Mouse (Mus musculus) erythroblast, embryonic 14.5 days (primary cell): ENCODE data around the gene Uqcrq.

Source experiments
- GATA1 ChIP-seq: IDR thresholded peaks from 2 replicates; pipeline ENCODE4 v1.6.1; 2012; ENCODE audit warnings: low read length, inconsistent platforms, mixed read lengths
- TAL1 ChIP-seq: IDR thresholded peaks from 3 replicates; pipeline ENCODE4 v1.6.1; 2012; ENCODE audit warnings: low read length, inconsistent platforms, mixed read lengths

- no peak for TF ChIP-seq TAL1
- TF ChIP-seq GATA1, result no peak
Observed at GRCm38 (mm10) chr11:53469968-53470695, 39.5 kb upstream of the Uqcrq start, which contains the start of gene Gm9837.
